Mouse (Mus musculus): ENCODE data around the gene Mlst8. TPM values are rescaled to one million over a fixed set of nuclear protein-coding genes. Genes with fewer than 3 reads are reported as not detected.

Gene Mlst8
- polyA plus RNA-seq, 1 experiment from 2014 or later: 36.0 TPM

- DNase-seq (ENCODE audit: low spot score): no peak
- no peak overlapping the region for H3K4me3 ChIP-seq
- H3K27ac ChIP-seq: no peak overlapping the region
- peaks cover 12% of the 10 kb centered on the region for H3K27me3 ChIP-seq (ENCODE audit: insufficient read depth, poor library complexity, severe bottlenecking)
- peaks cover 99% of the 10 kb centered on the region for H3K36me3 ChIP-seq
- peaks cover 14% of the 10 kb centered on the region for H3K4me1 ChIP-seq (replicated peaks)
- 88% methylated on average over 30 of the region's 30 CpGs for WGBS
- no peaks in the 10 kb centered on the region for H3K9me3 ChIP-seq
Measured at GRCm38 (mm10) chr17:24505286-24505955, 26.5 kb upstream of the Mlst8 start.

DNA sequence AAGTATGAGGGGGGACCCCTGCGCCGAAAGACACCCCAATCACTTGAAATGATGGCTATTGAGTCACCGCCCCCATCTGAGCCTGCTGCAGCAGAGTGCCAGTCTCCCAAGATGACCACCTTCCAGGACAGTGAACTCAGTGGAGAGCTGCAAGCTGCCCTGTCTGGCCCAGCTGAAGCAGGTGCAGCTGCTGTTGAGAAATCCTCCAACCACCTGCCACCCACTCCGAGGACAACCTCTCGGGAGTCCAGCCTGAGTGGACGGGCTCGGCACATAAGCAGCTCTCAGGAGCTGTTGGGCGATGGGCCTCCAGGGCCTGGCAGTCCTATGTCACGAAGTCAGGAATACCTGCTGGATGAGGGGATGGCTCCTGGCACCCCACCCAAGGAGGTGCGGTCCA is 25.2 kb upstream of the Mlst8 start:
- H3K9me3 ChIP-seq: no peaks in the 10 kb centered on the region
- no peak for DNase-seq (ENCODE audit: low spot score)
- H3K27ac ChIP-seq: no peak overlapping the region
- H3K36me3 ChIP-seq: peaks cover 98% of the 10 kb centered on the region
- peaks cover 12% of the 10 kb centered on the region for H3K27me3 ChIP-seq (ENCODE audit: insufficient read depth, poor library complexity, severe bottlenecking)
- WGBS: 93% methylated on average over 10 of the region's 10 CpGs
- H3K4me3 ChIP-seq: no peak overlapping the region
- H3K4me1 ChIP-seq (replicated peaks): peaks cover 14% of the 10 kb centered on the region

GRCm38 (mm10) chr17:24502208-24502607 is 23.3 kb upstream of the Mlst8 start:
- Histone ChIP-seq H3K9me3 (no peaks in the 10 kb centered on the region), H3K27me3 (ENCODE audit: insufficient read depth, poor library complexity, severe bottlenecking) (peaks cover 9% of the 10 kb centered on the region), H3K4me1 (replicated peaks) (peaks cover 12% of the 10 kb centered on the region), H3K36me3 (peaks cover 98% of the 10 kb centered on the region), H3K27ac (no peak overlapping the region; the same call in 1 of the 2 replicates), H3K4me3 (0 out of 2 replicates have a peak overlapping the region, but pooled peaks have one; percentile 2)
- DNase-seq (ENCODE audit: low spot score): peak; percentile 27
- 49% methylated on average over 11 of the region's 11 CpGs for WGBS

DNA sequence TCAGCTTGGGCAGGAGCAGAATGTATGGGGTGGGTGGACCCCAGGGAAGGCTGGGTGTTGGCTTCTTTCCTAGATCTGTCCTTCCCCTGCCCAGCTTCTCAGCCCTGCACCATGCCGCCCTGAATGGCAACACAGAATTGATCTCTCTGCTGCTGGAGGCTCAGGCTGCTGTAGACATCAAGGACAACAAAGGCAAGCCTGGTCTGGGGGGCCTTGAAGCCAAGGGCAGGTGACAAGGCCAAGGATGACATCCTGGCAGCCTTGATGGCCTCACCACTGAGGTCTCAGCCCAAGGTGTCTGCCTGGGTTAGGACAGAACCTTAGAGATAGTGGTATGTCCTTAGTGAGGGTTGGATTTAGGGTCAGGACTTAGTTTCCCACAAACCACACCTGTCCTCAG is 17.1 kb upstream of the Mlst8 start:
- Histone ChIP-seq H3K27me3 (ENCODE audit: insufficient read depth, poor library complexity, severe bottlenecking) (no peaks in the 10 kb centered on the region), H3K9me3 (no peaks in the 10 kb centered on the region), H3K36me3 (peaks cover 52% of the 10 kb centered on the region), H3K4me1 (replicated peaks) (peaks cover 7% of the 10 kb centered on the region), H3K4me3 (no peak overlapping the region), H3K27ac (no peak overlapping the region)
- DNase-seq (ENCODE audit: low spot score): no peak
- 97% methylated on average over 1 of the region's 1 CpGs for WGBS

GRCm38 (mm10) chr17:24495443-24495842 is 16.6 kb upstream of the Mlst8 start:
- Histone ChIP-seq H3K9me3 (no peaks in the 10 kb centered on the region), H3K36me3 (peaks cover 46% of the 10 kb centered on the region), H3K4me1 (replicated peaks) (peaks cover 8% of the 10 kb centered on the region), H3K4me3 (0 out of 2 replicates have a peak overlapping the region, but pooled peaks have one; percentile 6), H3K27ac (no peak overlapping the region), H3K27me3 (ENCODE audit: insufficient read depth, poor library complexity, severe bottlenecking) (0 out of 2 replicates have a peak, but pooled peaks cover under 1% of the 10 kb centered on the region)
- no peak for DNase-seq (ENCODE audit: low spot score)
- 86% methylated on average over 3 of the region's 3 CpGs for WGBS

DNA sequence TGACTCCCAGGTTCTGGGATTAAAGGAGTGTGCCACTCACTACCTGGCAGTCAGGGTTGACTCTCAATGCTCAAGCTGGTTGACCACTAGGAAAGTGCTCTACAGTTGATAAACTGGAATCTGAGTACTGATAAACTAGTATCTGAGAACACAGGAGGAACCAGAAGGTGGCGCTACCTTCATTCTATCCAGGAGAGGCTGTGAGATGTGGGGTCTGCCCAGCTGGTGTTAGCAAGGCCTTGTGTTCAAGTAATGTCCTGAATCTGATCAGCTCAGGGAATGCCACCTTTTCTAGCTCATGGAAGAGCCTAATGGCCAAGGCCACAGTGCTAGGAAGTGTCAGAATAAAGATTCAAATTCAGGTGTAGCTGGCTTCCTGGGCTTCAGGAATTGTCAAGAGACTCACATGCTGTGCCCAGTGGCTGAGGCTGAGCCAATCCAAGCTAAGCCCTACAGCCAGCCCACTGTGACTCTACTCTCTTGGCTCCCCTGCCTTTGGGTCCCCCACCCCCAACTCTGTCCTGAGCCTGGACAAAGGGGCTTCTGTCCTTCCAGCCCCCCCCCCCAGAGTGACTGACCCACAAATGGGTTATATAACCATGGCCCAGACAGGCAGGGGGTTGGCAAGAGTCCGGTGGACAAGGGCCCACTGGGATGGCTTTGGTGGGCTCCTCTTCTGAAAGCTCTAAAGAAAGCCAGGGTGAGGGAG is 15.9 kb upstream of the Mlst8 start:
- Histone ChIP-seq H3K27ac (peak overlapping the region; percentile 12; the same call in 1 of the 2 replicates), H3K4me1 (replicated peaks) (peaks cover 14% of the 10 kb centered on the region), H3K4me3 (no peak overlapping the region), H3K27me3 (ENCODE audit: insufficient read depth, poor library complexity, severe bottlenecking) (peaks cover 7% of the 10 kb centered on the region; the same call in 1 of the 2 replicates), H3K9me3 (no peaks in the 10 kb centered on the region), H3K36me3 (peaks cover 40% of the 10 kb centered on the region)
- DNase-seq (ENCODE audit: low spot score): peak; percentile 57
- WGBS: 37% methylated on average over 2 of the region's 2 CpGs

GRCm38 (mm10) chr17:24490399-24490798 is 11.5 kb upstream of the Mlst8 start:
- WGBS: 83% methylated on average over 4 of the region's 4 CpGs
- DNase-seq (ENCODE audit: low spot score): no peak
- H3K36me3 ChIP-seq: no peaks in the 10 kb centered on the region
- no peaks in the 10 kb centered on the region for H3K9me3 ChIP-seq
- peaks cover 41% of the 10 kb centered on the region for H3K27me3 ChIP-seq (ENCODE audit: insufficient read depth, poor library complexity, severe bottlenecking)
- no peak overlapping the region for H3K27ac ChIP-seq
- peak overlapping the region; percentile 88; the same call in 1 of the 2 replicates for H3K4me3 ChIP-seq
- H3K4me1 ChIP-seq (replicated peaks): peaks cover 39% of the 10 kb centered on the region

- WGBS: 17% methylated on average over 19 of the region's 19 CpGs
- Histone ChIP-seq H3K27me3 (ENCODE audit: insufficient read depth, poor library complexity, severe bottlenecking) (peaks cover 41% of the 10 kb centered on the region), H3K9me3 (no peaks in the 10 kb centered on the region), H3K27ac (peak overlapping the region; percentile 92), H3K4me3 (peak overlapping the region; percentile 88), H3K4me1 (replicated peaks) (peaks cover 43% of the 10 kb centered on the region), H3K36me3 (no peaks in the 10 kb centered on the region)
- no peak for DNase-seq (ENCODE audit: low spot score)
Measured at GRCm38 (mm10) chr17:24489265-24490030, 10.6 kb upstream of the Mlst8 start.

- H3K4me3 ChIP-seq: peak overlapping the region; percentile 88
- H3K36me3 ChIP-seq: no peaks in the 10 kb centered on the region
- H3K27me3 ChIP-seq (ENCODE audit: insufficient read depth, poor library complexity, severe bottlenecking): peaks cover 41% of the 10 kb centered on the region
- peak overlapping the region; percentile 92 for H3K27ac ChIP-seq
- H3K4me1 ChIP-seq (replicated peaks): peaks cover 43% of the 10 kb centered on the region
- H3K9me3 ChIP-seq: no peaks in the 10 kb centered on the region
- WGBS: under 1% methylated on average over 76 of the region's 81 CpGs
- DNase-seq (ENCODE audit: low spot score): peak; percentile 71
Measured at GRCm38 (mm10) chr17:24488662-24489264, 9.9 kb upstream of the Mlst8 start.

- H3K27me3 ChIP-seq (ENCODE audit: insufficient read depth, poor library complexity, severe bottlenecking): peaks cover 41% of the 10 kb centered on the region
Measured at GRCm38 (mm10) chr17:24488186-24488661, 9.3 kb upstream of the Mlst8 start, which contains the start of gene Caskin1. Caskin1 (plus strand) TSS chr17:24488601.

GRCm38 (mm10) chr17:24485090-24485860 is 6.4 kb upstream of the Mlst8 start:
- H3K36me3 ChIP-seq: no peaks in the 10 kb centered on the region
- no peak for DNase-seq (ENCODE audit: low spot score)
- 48% methylated on average over 11 of the region's 11 CpGs for WGBS
- H3K27me3 ChIP-seq (ENCODE audit: insufficient read depth, poor library complexity, severe bottlenecking): peaks cover 39% of the 10 kb centered on the region
- peaks cover 36% of the 10 kb centered on the region for H3K4me1 ChIP-seq (replicated peaks)
- H3K9me3 ChIP-seq: no peaks in the 10 kb centered on the region
- peak overlapping the region; percentile 64 for H3K27ac ChIP-seq
- peak overlapping the region; percentile 24 for H3K4me3 ChIP-seq

More at GRCm38 (mm10) chr17:24488186-24488661, 9.3 kb upstream of the Mlst8 start, which contains the start of gene Caskin1:
- peak; percentile 53 for DNase-seq (ENCODE audit: low spot score)
- Histone ChIP-seq H3K4me1 (replicated peaks) (peaks cover 43% of the 10 kb centered on the region), H3K4me3 (peak within 1 kb of the TSS; percentile 88), H3K36me3 (no peaks in the 10 kb centered on the region), H3K9me3 (no peaks in the 10 kb centered on the region), H3K27ac (peak within 1 kb of the TSS; percentile 92)
- WGBS: 0% methylated on average over 43 of the region's 45 CpGs
